Mouse (Mus musculus): Measurements from ENCODE around the gene Lmo4. TPM values are rescaled to one million over a fixed set of nuclear protein-coding genes. Genes with fewer than 3 reads are reported as not detected.
A peak's percentile ranks its signal among the peaks of the same experiment; 100 is the strongest.

The Lmo4 gene
- total RNA-seq, 2 experiments from 2014 or later, result 31.4 to 33.1 TPM

- DNase-seq (ENCODE audit: low spot score), result peak; percentile 94
- intact Hi-C loops (cut with DNase I), result loop anchor here (10.0 kb wide), 3 partner anchors 509 to 701 kb away; no protein-coding TSS in a partner anchor
Measured at GRCm38 (mm10) chr3:144205351-144206153, 532 bp upstream of the Lmo4 start.

GRCm38 (mm10) chr3:144203988-144204412 lies 1.0 kb downstream of the Lmo4 start:
- intact Hi-C loops (cut with DNase I), result loop anchor here (10.0 kb wide), 3 partner anchors 511 to 699 kb away; no protein-coding TSS in a partner anchor
- no peak for DNase-seq (ENCODE audit: low spot score)

GRCm38 (mm10) chr3:144203259-144203987 lies 1.6 kb downstream of the Lmo4 start:
- intact Hi-C loops (cut with DNase I), result loop anchor here (10.0 kb wide), 3 partner anchors 511 to 699 kb away; no protein-coding TSS in a partner anchor
- no peak for DNase-seq (ENCODE audit: low spot score)

GRCm38 (mm10) chr3:144202574-144203258 lies 2.3 kb downstream of the Lmo4 start:
- intact Hi-C loops (cut with DNase I), result loop anchor here (10.0 kb wide), 3 partner anchors 512 to 698 kb away; no protein-coding TSS in a partner anchor
- no peak for DNase-seq (ENCODE audit: low spot score)

- intact Hi-C loops (cut with DNase I), result loop anchor here (10.0 kb wide), 3 partner anchors 513 to 697 kb away; no protein-coding TSS in a partner anchor
- peak; percentile 80 for DNase-seq (ENCODE audit: low spot score)
Measured at GRCm38 (mm10) chr3:144201794-144202573, 3.0 kb downstream of the Lmo4 start.

- intact Hi-C loops (cut with DNase I), result no loop called here
Measured at GRCm38 (mm10) chr3:144185327-144186152, 19.5 kb downstream of the Lmo4 start.

GRCm38 (mm10) chr3:144184918-144185317 lies 20.1 kb downstream of the Lmo4 start:
- intact Hi-C loops (cut with DNase I), result no loop called here
- DNase-seq (ENCODE audit: low spot score), result no peak

More at GRCm38 (mm10) chr3:144185327-144186152, 19.5 kb downstream of the Lmo4 start:
- DNase-seq (ENCODE audit: low spot score), result no peak

- DNase-seq (ENCODE audit: low spot score), result no peak
- intact Hi-C loops (cut with DNase I), result no loop called here
Measured at GRCm38 (mm10) chr3:144182229-144182628, 22.8 kb downstream of the Lmo4 start.

- no peak for DNase-seq (ENCODE audit: low spot score)
- intact Hi-C loops (cut with DNase I), result no loop called here
Measured at GRCm38 (mm10) chr3:144178937-144179336, 26.1 kb downstream of the Lmo4 start.

GRCm38 (mm10) chr3:144173866-144174588 lies 31.0 kb downstream of the Lmo4 start:
- intact Hi-C loops (cut with DNase I), result no loop called here
- no peak for DNase-seq (ENCODE audit: low spot score)

- DNase-seq (ENCODE audit: low spot score), result no peak
- intact Hi-C loops (cut with DNase I), result no loop called here
Measured at GRCm38 (mm10) chr3:144173138-144173537, 31.9 kb downstream of the Lmo4 start.

GRCm38 (mm10) chr3:144171749-144172148 lies 33.3 kb downstream of the Lmo4 start:
- intact Hi-C loops (cut with DNase I), result no loop called here
- DNase-seq (ENCODE audit: low spot score), result no peak

- DNase-seq (ENCODE audit: low spot score), result no peak
- intact Hi-C loops (cut with DNase I), result no loop called here
Measured at GRCm38 (mm10) chr3:144170539-144170938, 34.5 kb downstream of the Lmo4 start.

- no peak for DNase-seq (ENCODE audit: low spot score)
- intact Hi-C loops (cut with DNase I), result no loop called here
Measured at GRCm38 (mm10) chr3:144166439-144167155, 38.4 kb downstream of the Lmo4 start.

GRCm38 (mm10) chr3:144165439-144165838 lies 39.6 kb downstream of the Lmo4 start:
- no peak for DNase-seq (ENCODE audit: low spot score)
- intact Hi-C loops (cut with DNase I), result no loop called here

- intact Hi-C loops (cut with DNase I), result no loop called here
- no peak for DNase-seq (ENCODE audit: low spot score)
Measured at GRCm38 (mm10) chr3:144164665-144165385, 40.2 kb downstream of the Lmo4 start.

- DNase-seq (ENCODE audit: low spot score), result no peak
- intact Hi-C loops (cut with DNase I), result no loop called here
Measured at GRCm38 (mm10) chr3:144163718-144164117, 41.3 kb downstream of the Lmo4 start.

Measured in heart, postnatal 25 days (tissue).